Mouse (Mus musculus) stomach, embryonic 14.5 days (tissue): ENCODE results near the gene Mmp9. TPM values are rescaled to one million over a fixed set of nuclear protein-coding genes. Genes with fewer than 3 reads are reported as not detected.

ENCODE experiments used
- ATAC-seq: fragments of 200-750 bp; cut with Nextera tagmentation; 2 replicates; pipeline ENCODE4 v1.8.0; 2017; ENCODE audit warnings: low read depth, moderate TSS enrichment; ENCODE audit not compliant: insufficient number of reproducible peaks, insufficient read depth, low FRiP score
- H3K27ac ChIP-seq: fragments of 300-500 bp; sonication (generic); 2 replicates; pipeline ENCODE4 v1.5.1; 2014; ENCODE audit warnings: mild to moderate bottlenecking, low read length, moderate library complexity, mixed read lengths
- H3K27me3 ChIP-seq: fragments of 300-500 bp; sonication (generic); 2 replicates; pipeline ENCODE4 v1.6.1; 2014; ENCODE audit warnings: low read length, control low read depth, mixed read lengths; ENCODE audit not compliant: control insufficient read depth, insufficient read depth
- H3K36me3 ChIP-seq: fragments of 300-500 bp; sonication (generic); 2 replicates; pipeline ENCODE4 v1.6.1; 2014; ENCODE audit warnings: mild to moderate bottlenecking, control low read depth, low read length, moderate library complexity, mixed read lengths; ENCODE audit not compliant: control insufficient read depth, insufficient read depth
- H3K4me1 ChIP-seq: fragments of 300-500 bp; sonication (generic); 2 replicates; pipeline ENCODE4 v1.6.1; 2014; ENCODE audit warnings: low read length, control low read depth, mixed read lengths; ENCODE audit not compliant: control insufficient read depth, insufficient read depth
- H3K4me2 ChIP-seq: fragments of 300-500 bp; sonication (generic); replicated peaks from 2 replicates; pipeline ENCODE4 v1.6.1; 2014; ENCODE audit warnings: low read depth, low read length, control low read depth
- H3K4me3 ChIP-seq: fragments of 300-500 bp; sonication (generic); 2 replicates; pipeline ENCODE4 v1.5.1; 2014; ENCODE audit warnings: low read depth, low read length, control low read depth
- H3K9ac ChIP-seq: fragments of 300-500 bp; sonication (generic); replicated peaks from 2 replicates; pipeline ENCODE4 v1.6.1; 2014; ENCODE audit warnings: low read depth, mild to moderate bottlenecking, control low read depth, low read length, moderate library complexity, mixed read lengths
- H3K9me3 ChIP-seq: fragments of 300-500 bp; sonication (generic); 2 replicates; pipeline ENCODE4 v1.6.1; 2016; ENCODE audit warnings: low read depth, low read length, control low read depth; ENCODE audit not compliant: control insufficient read depth
- WGBS: fragments of 180-500 bp; shearing (Covaris S2); extraction: QIAGEN DNeasy Blood & Tissue Kit; methylation state at CpG from one replicate; pipeline ENCODE4 v1.1.7; 2014; 5-methylcytosine and 5-hydroxymethylcytosine counted together
- polyA plus RNA-seq: library from polyadenylated mRNA; unstranded; fragments of >200 nt; fragmentation: Nextera tagmentation; extraction: Ambion mirVana; gene quantifications from 2 replicates; pipeline ENCODE4 v1.2.1, GENCODE M21; 2014

The Mmp9 gene
- polyA plus RNA-seq, 1 experiment from 2014 or later = 1.8 TPM

- Histone ChIP-seq H3K4me1 (no peaks in the 10 kb centered on the region), H3K27me3 (no peaks in the 10 kb centered on the region), H3K36me3 (no peaks in the 10 kb centered on the region), H3K9me3 (no peaks in the 10 kb centered on the region), H3K4me3 (no peak overlapping the region), H3K4me2 (no peak overlapping the region), H3K27ac (no peak overlapping the region), H3K9ac (no peak overlapping the region)
- 46% methylated on average over 7 of the region's 7 CpGs for WGBS
- no peak for ATAC-seq
Observed at GRCm38 (mm10) chr2:164921984-164922383, 18.6 kb upstream of the Mmp9 start.

GRCm38 (mm10) chr2:164923291-164923690, 17.3 kb upstream of the Mmp9 start:
- Histone ChIP-seq H3K4me3 (no peak overlapping the region), H3K27ac (no peak overlapping the region), H3K27me3 (no peaks in the 10 kb centered on the region), H3K9me3 (no peaks in the 10 kb centered on the region), H3K4me1 (no peaks in the 10 kb centered on the region), H3K36me3 (no peaks in the 10 kb centered on the region), H3K4me2 (no peak overlapping the region), H3K9ac (no peak overlapping the region)
- ATAC-seq = no peak
- 54% methylated on average over 4 of the region's 4 CpGs for WGBS

GRCm38 (mm10) chr2:164924100-164924857, 16.3 kb upstream of the Mmp9 start:
- no peaks in the 10 kb centered on the region for H3K4me1 ChIP-seq
- WGBS = 34% methylated on average over 11 of the region's 11 CpGs
- no peak overlapping the region for H3K4me2 ChIP-seq
- no peak overlapping the region for H3K4me3 ChIP-seq
- no peaks in the 10 kb centered on the region for H3K9me3 ChIP-seq
- no peak overlapping the region for H3K27ac ChIP-seq
- peak; percentile 58; the same call in 1 of the 2 replicates for ATAC-seq
- no peaks in the 10 kb centered on the region for H3K36me3 ChIP-seq
- H3K9ac ChIP-seq = no peak overlapping the region
- H3K27me3 ChIP-seq = no peaks in the 10 kb centered on the region

GRCm38 (mm10) chr2:164930706-164931581, 9.6 kb upstream of the Mmp9 start:
- no peak overlapping the region for H3K4me3 ChIP-seq

GRCm38 (mm10) chr2:164933534-164933933, 7.0 kb upstream of the Mmp9 start:
- Histone ChIP-seq H3K4me3 (no peak overlapping the region), H3K36me3 (no peaks in the 10 kb centered on the region), H3K4me1 (0 out of 2 replicates have a peak, but pooled peaks cover 3% of the 10 kb centered on the region), H3K27ac (no peak overlapping the region), H3K4me2 (no peak overlapping the region), H3K9ac (no peak overlapping the region), H3K27me3 (0 out of 2 replicates have a peak, but pooled peaks cover 10% of the 10 kb centered on the region), H3K9me3 (no peaks in the 10 kb centered on the region)
- ATAC-seq = no peak
- 38% methylated on average over 10 of the region's 10 CpGs for WGBS

More at GRCm38 (mm10) chr2:164930706-164931581, 9.6 kb upstream of the Mmp9 start:
- Histone ChIP-seq H3K27ac (peak overlapping the region; percentile 71), H3K4me2 (peak overlapping the region; percentile 12; the same call in 1 of the 2 replicates), H3K9me3 (no peaks in the 10 kb centered on the region), H3K27me3 (0 out of 2 replicates have a peak, but pooled peaks cover 3% of the 10 kb centered on the region), H3K9ac (no peak overlapping the region), H3K4me1 (0 out of 2 replicates have a peak, but pooled peaks cover 3% of the 10 kb centered on the region), H3K36me3 (no peaks in the 10 kb centered on the region)
- WGBS = 26% methylated on average over 11 of the region's 11 CpGs
- peak; percentile 67; the same call in 1 of the 2 replicates for ATAC-seq

GRCm38 (mm10) chr2:164935991-164936390, 4.6 kb upstream of the Mmp9 start:
- Histone ChIP-seq H3K9ac (no peak overlapping the region), H3K4me2 (no peak overlapping the region), H3K27ac (no peak overlapping the region), H3K4me1 (peaks cover 13% of the 10 kb centered on the region; the same call in 1 of the 2 replicates), H3K4me3 (no peak overlapping the region), H3K36me3 (no peaks in the 10 kb centered on the region), H3K9me3 (no peaks in the 10 kb centered on the region), H3K27me3 (peaks cover 15% of the 10 kb centered on the region; the same call in 1 of the 2 replicates)
- ATAC-seq = no peak
- WGBS = 64% methylated on average over 4 of the region's 4 CpGs

GRCm38 (mm10) chr2:164938146-164939091, 2.2 kb upstream of the Mmp9 start:
- WGBS = 3% methylated on average over 39 of the region's 39 CpGs
- H3K4me3 ChIP-seq = peak overlapping the region; percentile 22
- peak overlapping the region; percentile 55 for H3K4me2 ChIP-seq
- ATAC-seq = no peak
- H3K27me3 ChIP-seq = peaks cover 15% of the 10 kb centered on the region; the same call in 1 of the 2 replicates
- H3K9ac ChIP-seq = no peak overlapping the region
- H3K4me1 ChIP-seq = peaks cover 13% of the 10 kb centered on the region; the same call in 1 of the 2 replicates
- H3K27ac ChIP-seq = no peak overlapping the region
- no peaks in the 10 kb centered on the region for H3K36me3 ChIP-seq
- H3K9me3 ChIP-seq = no peaks in the 10 kb centered on the region
